Mouse (Mus musculus): ENCODE measurements at regions not wholly inside any gene's neighbourhood (a gene's known extent, or its start where the extent isn't known, plus 50 kb on each side); places are given as distances from the start of the nearest gene placed in this dataset.
A peak's percentile ranks its signal among the peaks of the same experiment; 100 is the strongest.

DNA sequence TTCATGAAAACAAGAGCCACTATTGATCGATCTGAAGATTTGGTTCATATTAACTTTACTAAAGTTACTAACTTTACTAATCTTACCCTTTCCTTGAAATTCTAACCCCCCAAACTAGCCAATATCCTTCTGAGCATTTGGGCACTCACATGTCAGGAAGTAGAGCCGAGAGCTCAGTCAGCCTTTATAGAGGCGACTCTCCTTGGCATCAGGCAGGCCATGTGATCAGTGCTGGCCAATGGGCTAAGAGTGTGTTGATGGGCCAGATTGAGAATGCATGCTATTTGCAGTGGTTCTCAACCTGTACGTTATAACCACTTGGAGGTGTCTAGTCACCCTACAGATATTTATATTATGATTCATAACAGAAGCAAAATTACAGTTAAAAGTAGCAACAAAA is 69.6 kb upstream of the Slc35b4 start:
- Histone ChIP-seq H3K4me1 (ENCODE audit: control insufficient read depth, insufficient read depth, low read length) (no peaks in the 10 kb centered on the region), H3K4me3 (ENCODE audit: insufficient read depth, low read length) (no peak overlapping the region), H3K27ac (ENCODE audit: insufficient read depth, low read length) (no peak overlapping the region)
- TF ChIP-seq CTCF (IDR thresholded peaks at IDR 0.05; ENCODE audit: borderline replicate concordance, insufficient read depth, low read length) (no peak), POLR2A (IDR thresholded peaks at IDR 0.05; ENCODE audit: low read depth, low read length) (no peak)

DNA sequence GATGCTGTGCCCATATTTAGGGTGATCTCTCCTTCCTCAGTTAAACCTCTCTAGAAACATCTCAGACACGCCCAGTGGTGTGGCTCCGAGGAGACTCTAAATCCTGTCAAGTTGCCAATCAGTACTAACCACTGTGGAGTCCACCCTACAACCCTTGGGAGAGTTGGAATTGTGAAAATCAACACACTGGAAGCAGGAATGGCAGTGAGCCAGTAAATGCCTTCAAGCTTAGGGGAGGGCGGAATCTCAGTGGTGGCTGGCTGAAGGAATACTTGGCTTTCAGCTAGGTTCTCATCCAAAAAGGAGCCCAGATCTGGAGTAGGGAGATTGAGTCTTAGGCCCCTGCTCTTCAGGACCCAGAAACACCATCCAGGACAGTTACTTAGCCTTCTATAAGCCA is 66.1 kb upstream of the Slc35b4 start:
- Histone ChIP-seq H3K4me1 (ENCODE audit: control insufficient read depth, insufficient read depth, low read length) (no peaks in the 10 kb centered on the region), H3K27ac (ENCODE audit: insufficient read depth, low read length) (no peak overlapping the region), H3K4me3 (ENCODE audit: insufficient read depth, low read length) (no peak overlapping the region)
- TF ChIP-seq POLR2A (IDR thresholded peaks at IDR 0.05; ENCODE audit: low read depth, low read length) (no peak), CTCF (IDR thresholded peaks at IDR 0.05; ENCODE audit: borderline replicate concordance, insufficient read depth, low read length) (no peak)

DNA sequence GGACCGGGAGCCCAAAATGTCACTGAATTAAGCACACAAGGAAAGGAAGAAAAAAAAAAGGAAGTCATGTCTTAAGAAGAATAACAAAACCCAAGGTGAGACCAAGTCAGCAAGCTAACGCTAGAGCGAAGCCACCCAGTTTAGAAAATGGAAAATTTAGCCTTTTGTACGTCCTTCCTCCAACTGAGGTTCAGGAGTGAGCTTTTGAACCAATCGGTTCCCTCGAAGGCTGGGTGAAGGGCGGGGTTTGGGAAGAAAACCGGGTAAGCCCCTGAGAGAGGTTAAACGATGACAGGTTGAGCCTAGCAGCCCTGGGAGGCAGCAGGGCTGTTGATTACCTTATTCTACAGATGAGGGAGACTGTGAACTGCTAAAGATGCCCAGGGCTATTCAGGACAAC is 65.6 kb upstream of the Slc35b4 start:
- H3K4me3 ChIP-seq (ENCODE audit: insufficient read depth, low read length) = no peak overlapping the region
- H3K27ac ChIP-seq (ENCODE audit: insufficient read depth, low read length) = no peak overlapping the region
- TF ChIP-seq CTCF (IDR thresholded peaks at IDR 0.05; ENCODE audit: borderline replicate concordance, insufficient read depth, low read length) (no peak), POLR2A (IDR thresholded peaks at IDR 0.05; ENCODE audit: low read depth, low read length) (no peak)

DNA sequence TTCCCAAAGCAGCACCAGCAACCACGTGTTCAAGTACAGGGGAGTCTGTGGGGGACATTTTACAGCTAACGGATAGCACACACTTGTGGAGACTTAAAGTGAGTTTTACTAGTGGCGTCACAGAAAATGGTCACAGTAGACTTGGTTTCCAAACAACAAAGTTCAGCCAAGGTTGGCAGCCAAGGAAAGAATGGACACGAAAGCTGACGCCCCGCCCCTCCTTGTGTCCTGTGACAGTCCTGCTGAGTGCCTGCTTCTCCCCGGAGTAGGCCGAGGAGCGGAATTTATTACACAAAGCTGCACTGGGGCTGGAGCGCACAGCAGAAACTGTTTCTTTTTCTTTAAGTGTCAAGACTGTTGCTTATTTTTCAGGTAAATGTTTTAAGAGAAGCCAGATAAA is 58.2 kb upstream of the Slc35b4 start:
- Histone ChIP-seq H3K4me3 (ENCODE audit: insufficient read depth, low read length) (no peak overlapping the region), H3K4me1 (ENCODE audit: control insufficient read depth, insufficient read depth, low read length) (peaks cover 6% of the 10 kb centered on the region; the same call in 1 of the 2 replicates), H3K27ac (ENCODE audit: insufficient read depth, low read length) (no peak overlapping the region)
- TF ChIP-seq CTCF (IDR thresholded peaks at IDR 0.05; ENCODE audit: borderline replicate concordance, insufficient read depth, low read length) (no peak), POLR2A (IDR thresholded peaks at IDR 0.05; ENCODE audit: low read depth, low read length) (no peak)

More for the DNA sequence above, 65.6 kb upstream of the Slc35b4 start:
- H3K4me1 ChIP-seq (ENCODE audit: control insufficient read depth, insufficient read depth, low read length) = no peaks in the 10 kb centered on the region

DNA sequence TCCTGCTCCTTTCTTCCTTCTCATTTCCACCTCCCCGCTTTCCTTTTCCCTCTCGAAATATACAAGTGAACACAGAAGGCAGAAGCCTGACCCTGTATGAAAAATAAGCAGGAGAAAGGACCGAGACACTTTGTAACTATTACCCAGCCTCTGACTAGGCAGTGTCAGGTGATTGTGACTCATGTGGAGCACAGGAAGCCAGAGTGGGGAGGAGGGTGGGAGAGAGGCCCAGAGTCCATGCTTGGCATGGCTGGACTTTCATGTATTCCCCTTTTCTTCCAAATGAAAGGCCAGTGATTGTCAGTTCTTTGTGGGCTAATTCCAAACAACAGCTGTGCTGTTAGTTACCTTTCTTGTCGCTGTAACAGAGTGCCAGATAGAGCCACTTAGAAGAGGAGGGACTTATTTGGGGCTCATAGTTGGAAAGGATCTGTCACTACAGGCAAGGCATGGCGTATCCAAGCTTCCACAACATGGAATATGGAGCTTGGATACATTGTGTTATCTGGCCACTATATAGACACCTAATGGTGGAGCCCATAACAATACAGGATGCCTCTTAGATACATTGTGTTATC is 57.6 kb upstream of the Slc35b4 start:
- Histone ChIP-seq H3K4me3 (ENCODE audit: insufficient read depth, low read length) (no peak overlapping the region), H3K4me1 (ENCODE audit: control insufficient read depth, insufficient read depth, low read length) (peaks cover 6% of the 10 kb centered on the region; the same call in 1 of the 2 replicates), H3K27ac (ENCODE audit: insufficient read depth, low read length) (no peak overlapping the region)
- no peak for TF ChIP-seq CTCF (IDR thresholded peaks at IDR 0.05; ENCODE audit: borderline replicate concordance, insufficient read depth, low read length)
- no peak for TF ChIP-seq POLR2A (IDR thresholded peaks at IDR 0.05; ENCODE audit: low read depth, low read length)

DNA sequence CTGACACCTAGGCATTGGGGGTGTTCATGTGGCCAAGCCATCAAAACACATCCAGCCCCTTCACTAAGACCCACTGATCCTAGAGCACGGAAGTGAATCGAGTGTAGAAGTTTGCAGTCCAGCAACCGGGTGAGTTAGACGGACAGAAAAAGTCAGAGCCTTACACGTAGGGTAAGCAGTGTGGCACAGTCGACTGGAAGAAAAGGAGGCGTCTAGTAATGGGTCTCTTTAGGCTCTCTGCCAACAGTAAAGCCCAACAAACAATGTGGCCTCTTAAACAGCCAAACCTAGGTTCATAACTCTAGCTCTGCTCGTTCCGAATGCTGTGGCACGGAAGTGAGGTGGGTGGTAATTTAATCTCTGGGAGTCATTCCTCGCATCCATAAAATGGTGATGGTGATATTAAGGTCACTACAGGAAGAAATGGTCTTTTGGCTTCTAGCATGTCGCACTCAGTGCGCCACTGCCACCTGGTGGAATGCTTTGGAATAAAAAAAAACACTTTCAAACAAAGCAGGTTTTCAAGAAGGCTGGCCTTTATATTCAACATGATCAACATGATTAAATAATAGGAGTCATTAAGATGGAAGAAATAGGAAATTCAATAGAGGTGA is 54.0 kb upstream of the Slc35b4 start:
- Histone ChIP-seq H3K4me3 (ENCODE audit: insufficient read depth, low read length) (no peak overlapping the region), H3K27ac (ENCODE audit: insufficient read depth, low read length) (no peak overlapping the region), H3K4me1 (ENCODE audit: control insufficient read depth, insufficient read depth, low read length) (peaks cover 6% of the 10 kb centered on the region; the same call in 1 of the 2 replicates)
- TF ChIP-seq CTCF (IDR thresholded peaks at IDR 0.05; ENCODE audit: borderline replicate concordance, insufficient read depth, low read length) (peak; percentile 55; the same call in 1 of the 2 replicates), POLR2A (IDR thresholded peaks at IDR 0.05; ENCODE audit: low read depth, low read length) (no peak)

DNA sequence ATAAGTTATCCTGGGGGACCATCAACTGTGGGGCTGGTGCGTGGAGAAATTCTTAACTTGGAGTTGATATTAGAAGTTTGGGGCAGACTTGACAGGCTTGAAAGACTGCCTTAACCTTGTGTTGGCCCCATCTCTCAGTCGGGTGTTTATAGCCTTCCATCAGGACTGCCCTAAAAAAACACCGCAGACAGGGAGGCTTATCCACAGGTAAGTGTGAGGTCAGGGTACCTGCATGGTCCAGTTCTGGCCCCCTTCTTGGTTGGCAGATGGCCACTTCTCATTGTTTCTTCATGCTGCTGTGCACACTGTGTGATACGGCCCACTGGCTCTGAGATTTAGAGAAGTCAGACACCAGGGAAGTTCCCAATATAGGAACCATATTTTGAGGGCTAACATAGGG is 50.2 kb upstream of the Slc35b4 start:
- H3K4me3 ChIP-seq (ENCODE audit: insufficient read depth, low read length) = no peak overlapping the region
- TF ChIP-seq POLR2A (IDR thresholded peaks at IDR 0.05; ENCODE audit: low read depth, low read length) = no peak
- no peak for TF ChIP-seq CTCF (IDR thresholded peaks at IDR 0.05; ENCODE audit: borderline replicate concordance, insufficient read depth, low read length)

More for the DNA sequence above, 50.2 kb upstream of the Slc35b4 start:
- Histone ChIP-seq H3K4me1 (ENCODE audit: control insufficient read depth, insufficient read depth, low read length) (no peaks in the 10 kb centered on the region), H3K27ac (ENCODE audit: insufficient read depth, low read length) (no peak overlapping the region)

Data from embryonic fibroblast, embryonic 13.5 days (primary cell).